Mouse (Mus musculus): ENCODE measurements around the gene Ago3. TPM values are rescaled to one million over a fixed set of nuclear protein-coding genes. Genes with fewer than 3 reads are reported as not detected.
A peak's percentile ranks its signal among the peaks of the same experiment; 100 is the strongest.

Gene Ago3
- 10 to 100 TPM; 11.1 to 18.3 TPM for total RNA-seq (2021)
- long read RNA-seq, experiment 1, partial matches to known transcripts: 2 of 6 reads
- long read RNA-seq, experiment 1, other reads (novel, unspliced or antisense): 4 of 6 reads
- long read RNA-seq, experiment 2, partial matches to known transcripts: 0 of 4 reads
- long read RNA-seq, experiment 2, other reads (novel, unspliced or antisense): 4 of 4 reads

DNA sequence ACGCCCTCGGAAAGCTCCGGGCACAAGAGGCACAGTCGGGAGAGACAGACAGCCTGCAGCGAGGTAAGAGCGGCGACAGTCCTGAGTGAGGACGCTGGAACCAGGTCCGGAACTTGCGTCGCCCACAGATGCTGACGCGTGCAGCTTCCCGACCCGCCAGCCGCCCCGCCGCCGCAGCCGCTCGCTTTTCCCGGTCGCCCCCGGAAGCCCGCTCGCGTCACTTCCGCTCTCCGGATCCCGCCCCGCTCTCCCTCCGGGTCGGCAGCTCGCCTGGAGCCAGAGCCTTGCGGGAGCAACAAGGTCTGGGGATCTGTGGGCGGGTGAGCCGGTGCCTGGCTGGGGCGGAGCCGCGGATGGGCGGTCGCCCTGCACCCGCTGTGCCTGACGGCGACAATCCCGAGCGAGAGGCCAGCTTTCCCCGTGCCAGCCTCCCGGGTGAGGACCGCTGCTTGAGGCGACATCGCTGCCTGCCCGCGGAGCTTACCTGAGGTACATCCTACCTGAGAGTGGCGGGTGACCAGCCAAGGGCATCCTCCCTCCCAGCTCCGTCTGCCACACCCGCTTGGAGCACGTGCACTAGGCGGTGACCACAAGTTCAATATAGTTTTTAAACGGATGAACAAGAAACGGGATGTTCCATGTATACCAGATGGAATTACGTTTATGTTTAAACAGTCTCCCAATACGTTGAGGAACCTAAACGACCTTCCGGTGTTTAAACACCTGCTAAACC is at the start of gene Ago3:
Ago3 (minus strand) TSS at position 210 of the 733 bp plus-strand sequence.
- DNase-seq: peak; percentile 98

DNA sequence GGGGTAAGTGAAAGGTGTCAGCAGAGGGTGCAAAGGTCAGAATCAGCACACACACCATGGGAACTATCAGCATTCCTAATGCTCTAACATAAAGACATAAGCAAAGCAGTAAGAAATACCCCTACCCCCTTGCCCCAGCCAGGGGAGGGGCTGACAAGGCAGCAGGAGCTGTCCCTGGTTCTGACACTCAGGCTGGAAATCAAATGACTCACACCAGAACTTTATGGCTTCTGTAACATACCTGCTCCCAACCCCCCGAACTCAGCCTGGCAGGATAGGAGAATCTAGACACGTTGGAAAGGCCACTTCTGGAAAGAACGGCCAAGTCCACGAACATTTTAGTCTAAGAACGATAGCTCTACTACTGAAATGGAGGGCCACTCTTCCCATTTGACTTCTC is 43.7 kb upstream of the Ago3 start:
- no peak for DNase-seq

DNA sequence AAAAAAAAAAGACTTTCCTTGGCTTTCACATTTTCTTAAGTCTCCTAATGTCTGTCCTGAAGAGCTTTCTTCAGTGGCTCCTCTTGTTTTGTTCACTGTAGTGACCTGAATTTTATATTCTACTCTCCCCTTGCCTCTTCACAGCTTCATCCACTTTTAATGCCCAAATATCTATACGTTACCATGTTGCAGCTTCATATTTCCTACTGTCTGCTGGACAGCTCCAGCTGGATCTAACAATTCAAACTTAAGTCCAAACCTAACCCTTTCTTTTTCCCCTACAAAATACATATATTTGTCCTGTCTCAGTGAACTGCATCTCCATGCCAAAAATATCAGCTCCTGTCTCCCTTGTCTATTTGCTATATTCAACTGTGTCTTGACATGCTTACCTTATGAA is 40.0 kb upstream of the Ago3 start:
- no peak for DNase-seq

DNA sequence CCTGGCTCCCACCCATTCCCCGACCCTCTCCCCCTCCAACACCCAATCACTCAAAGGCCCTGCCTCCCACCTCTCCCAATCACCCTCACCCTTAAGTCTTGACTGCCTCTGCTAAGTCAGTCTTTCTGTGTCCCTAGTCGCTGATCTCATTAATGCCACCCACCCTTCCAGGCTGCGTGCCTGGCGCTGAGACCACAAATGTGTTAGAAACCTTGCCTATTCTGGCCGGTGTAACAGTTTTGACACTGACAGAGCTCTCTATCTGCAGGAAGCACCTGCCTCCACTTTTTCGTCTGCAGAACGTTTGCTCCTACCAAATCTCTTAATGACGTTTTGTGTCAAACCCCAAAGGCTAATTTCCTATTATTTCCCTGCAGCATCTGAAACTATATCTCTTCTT is 39.6 kb upstream of the Ago3 start:
- no peak for DNase-seq

DNA sequence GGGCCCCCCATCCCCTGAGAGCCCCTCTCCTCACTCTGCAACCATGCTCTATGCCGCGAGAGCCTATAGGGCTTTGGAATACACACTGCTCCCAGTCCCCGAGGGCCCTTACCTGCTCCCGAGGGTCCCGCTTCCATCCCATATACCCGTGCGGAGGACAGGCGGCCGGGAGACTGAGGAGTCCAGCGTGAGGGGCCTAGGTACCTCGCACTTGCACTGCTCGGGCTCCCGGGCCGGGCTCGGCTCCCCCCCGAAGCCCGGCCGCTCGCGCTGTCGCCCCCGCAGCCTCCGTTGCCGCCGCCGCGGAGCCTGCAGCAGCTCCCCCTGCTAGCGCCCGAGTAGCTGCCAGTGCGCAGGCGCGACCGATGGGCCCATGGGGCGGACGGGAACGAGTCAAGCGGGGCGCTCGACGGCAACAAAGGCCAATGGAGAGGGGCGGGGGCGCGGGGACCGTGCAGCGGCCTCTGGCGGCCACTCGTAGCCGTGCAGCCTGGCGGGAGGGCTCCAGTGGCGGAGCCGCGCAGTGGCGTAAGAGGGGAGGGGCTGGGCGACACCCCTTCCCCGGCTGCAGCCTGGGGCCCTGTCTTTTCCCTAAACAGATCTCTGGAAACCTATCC is 39.0 kb upstream of the Ago3 start, which contains the start of gene Ago1:
Ago1 (minus strand) TSS at position 299 of the 617 bp plus-strand sequence.
- DNase-seq: peak; percentile 98

DNA sequence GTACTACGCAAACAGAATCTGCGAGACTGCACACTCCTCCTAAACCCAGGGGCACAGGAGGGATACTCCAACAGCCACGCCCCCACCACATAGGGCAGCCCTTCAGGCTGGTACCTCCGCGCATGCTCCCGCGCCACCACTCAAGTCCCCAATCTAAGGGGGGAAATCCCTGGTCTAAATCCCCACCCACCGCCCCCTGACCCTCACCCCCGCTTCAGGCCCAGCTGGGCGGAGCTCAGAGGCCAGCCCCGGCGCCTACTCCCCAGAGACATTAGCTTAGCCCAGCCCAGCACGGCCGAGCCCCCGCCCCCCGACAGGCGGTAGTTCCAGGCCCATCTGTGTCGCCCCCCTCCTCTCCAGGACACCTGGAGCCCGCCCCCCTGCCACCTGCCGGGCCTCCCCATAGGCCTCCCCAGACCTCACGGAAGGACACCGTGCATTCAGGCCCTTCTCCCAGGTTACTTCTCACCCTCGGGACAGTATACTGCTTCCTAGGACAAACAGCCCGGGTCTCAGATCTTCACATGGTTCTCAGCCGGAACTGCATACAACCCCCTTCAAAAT is 38.4 kb upstream of the Ago3 start:
- DNase-seq: peak; percentile 77

DNA sequence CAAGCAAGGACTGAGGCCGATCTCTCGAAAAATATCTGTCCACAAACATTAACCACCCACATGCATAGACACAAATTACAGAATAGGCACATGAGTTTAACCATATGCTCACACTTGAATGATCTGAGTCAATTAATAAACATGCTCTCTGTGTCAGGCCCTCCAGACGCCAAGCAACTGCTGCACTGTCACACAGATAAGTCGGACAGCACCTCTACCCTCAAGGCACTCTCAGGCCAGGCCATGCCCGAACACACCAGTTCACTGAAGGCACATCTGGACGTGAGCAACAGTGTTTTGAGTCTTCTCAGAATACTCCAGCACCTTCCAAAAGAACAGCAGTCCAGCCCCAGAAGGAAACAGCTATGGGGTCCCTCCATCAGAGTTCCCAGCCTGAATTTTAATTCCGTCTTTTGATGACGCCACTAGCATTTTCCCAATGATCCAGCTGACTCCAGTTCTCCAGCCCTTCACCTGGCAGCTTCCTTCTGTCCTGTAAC is 36.9 kb upstream of the Ago3 start:
- no peak for DNase-seq

DNA sequence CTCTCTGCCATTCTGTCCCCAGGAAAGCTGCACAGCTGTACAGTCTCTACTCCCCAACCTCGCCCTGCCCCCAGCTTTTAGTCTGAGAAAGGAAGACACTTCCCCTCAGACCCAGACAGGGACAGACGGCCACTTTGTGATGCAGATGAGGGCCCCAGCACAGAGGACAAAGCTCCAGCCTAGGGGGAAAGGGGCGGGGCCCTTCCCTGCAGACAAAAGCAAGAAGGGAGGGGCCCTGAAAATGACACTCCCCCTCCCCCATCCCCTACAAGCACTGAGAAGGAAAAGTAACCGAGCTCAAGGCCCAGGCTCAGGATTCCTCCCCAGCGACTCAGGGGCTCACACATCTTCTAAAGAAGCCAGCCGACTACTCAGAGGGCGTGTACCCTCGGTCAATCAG is 36.5 kb upstream of the Ago3 start:
- DNase-seq: peak; percentile 28

DNA sequence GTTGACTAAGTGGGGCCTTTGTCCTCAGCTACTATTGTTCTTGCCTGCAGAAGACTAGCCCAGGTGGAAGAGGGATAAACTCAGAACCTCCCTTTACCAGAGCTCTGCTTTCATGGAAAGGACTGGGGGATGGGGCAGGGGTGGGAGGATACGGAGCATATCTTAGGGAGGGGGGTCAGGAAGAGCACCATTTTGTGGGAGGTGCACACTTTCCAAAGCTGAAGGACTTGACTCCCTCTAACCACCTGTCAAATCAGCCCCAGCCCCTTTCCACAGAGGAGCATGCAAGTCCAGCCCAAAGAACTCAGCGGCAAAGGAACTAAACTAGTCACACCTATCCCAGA is 35.5 kb upstream of the Ago3 start:
- no peak for DNase-seq

DNA sequence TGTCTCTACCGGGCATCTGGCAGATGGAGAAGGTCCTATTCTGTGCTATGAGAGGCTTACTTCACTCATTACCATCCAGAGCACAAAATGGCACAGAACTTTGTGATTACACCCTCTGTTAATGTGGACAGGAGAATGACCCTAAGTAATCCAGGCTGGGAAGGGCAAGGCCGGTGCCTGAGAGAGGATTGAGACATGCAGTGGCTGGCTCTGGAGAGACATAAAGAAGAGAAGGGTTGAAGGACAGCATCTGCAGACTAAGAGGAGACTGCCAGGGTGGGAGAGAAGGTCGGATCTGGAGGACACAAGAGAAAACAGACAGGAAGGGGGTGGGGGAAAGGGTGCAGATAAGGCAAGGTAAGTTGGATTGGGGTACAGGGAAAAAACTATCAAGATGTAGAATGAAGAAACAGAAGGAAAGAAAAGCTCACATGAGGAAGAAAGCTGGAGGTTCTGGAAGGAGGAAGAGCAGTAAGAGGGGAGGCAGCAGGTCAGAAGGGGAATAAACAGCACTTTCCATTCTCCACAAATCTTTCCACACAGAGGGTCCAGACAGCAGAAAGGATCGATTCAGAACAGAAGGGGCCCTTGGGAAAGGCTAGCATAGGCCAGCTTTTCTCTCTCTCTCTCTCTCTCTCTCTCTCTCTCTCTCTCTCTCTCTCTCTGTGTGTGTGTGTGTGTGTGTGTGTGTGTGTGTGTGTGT is 35.0 kb upstream of the Ago3 start:
- DNase-seq: no peak

DNA sequence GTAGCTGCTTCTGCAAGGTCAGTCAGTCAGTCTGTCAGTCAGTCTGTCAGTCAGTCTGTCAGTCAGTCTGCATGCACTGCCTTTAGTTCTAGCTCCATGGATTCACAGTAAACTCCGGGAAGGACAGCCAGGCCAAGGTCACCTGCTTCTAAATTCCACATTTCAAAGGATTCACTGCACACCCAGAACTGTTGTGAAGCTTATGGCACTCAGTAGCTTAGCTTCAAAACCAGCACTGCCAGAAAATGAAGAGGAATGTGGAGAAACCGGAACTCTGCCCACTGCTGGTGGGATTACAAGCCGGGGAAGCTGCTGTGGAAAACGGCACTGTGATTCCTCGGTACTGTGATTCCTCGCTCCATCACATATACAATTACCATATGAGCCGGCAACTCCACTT is 26.1 kb upstream of the Ago3 start:
- no peak for DNase-seq

DNA sequence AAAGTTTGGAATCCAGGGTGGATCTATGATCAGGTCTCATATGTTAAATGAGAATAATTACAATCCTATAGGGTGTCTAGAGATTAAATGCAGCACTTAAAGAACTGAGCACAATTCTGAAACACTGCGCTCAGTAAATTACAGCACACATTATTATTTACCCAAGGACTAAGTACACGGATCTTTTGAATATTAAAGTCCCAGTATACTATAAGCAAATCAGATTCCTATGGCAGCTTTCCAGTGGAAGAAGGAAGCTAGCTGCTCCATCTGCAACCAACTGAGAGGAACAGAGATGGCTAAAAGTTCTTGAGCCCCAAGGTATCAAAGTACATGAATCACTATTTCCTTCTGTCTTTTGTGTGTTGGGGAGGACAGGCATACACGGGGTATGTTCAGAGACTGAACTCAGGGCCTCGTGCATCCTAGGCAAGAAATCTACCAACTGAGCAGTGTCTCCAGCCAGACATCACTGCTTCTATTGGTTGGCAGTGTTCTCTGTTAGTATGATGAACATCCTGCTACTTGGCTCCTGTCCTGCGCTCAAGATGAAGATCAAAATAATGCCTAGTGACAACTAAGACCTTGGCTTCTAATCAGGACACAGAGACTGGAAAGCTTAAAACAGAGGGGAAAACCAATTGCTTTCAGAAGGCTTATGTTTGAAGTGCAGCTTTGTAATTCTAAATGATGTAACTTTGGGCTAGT is 25.3 kb upstream of the Ago3 start:
- no peak for DNase-seq

DNA sequence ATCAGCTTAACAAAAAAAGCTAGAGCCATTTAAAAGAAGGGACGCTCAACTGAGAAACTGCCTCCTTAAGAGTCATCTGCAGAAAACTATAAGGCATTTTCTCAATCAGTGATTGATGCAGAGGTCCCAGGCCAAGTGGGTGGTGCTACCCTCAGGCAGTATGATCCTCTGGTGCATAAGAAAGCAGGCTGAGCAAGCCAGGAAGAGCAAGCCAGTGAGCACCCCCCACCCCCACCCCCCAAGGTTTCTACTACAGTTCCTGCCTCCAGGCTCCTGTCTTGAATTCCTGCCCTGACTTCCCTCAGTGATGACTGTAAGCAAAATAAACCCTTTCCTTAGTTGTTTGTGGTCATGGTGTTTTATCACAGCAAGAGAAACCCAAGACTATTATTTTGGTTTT is 20.9 kb upstream of the Ago3 start:
- no peak for DNase-seq

DNA sequence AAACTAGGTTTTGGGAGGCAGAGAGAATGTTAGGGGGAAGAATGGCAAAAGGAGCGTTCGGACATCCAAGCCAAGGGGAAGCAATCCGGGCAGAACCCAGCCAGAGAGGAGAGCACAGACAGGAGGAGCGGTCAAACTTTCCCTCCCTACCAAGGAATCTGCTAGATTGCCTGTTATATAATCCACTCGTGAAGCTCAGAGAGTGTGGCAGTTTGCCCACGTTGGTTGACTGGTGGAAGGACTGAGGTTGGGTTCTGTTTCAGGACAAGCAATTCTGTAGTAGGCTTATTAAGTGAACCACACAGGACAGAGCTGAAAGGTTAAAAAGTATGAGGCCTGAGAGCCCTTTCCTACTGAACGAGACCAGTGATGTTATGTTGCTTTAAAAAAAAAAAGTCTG is 17.8 kb upstream of the Ago3 start:
- DNase-seq: no peak

DNA sequence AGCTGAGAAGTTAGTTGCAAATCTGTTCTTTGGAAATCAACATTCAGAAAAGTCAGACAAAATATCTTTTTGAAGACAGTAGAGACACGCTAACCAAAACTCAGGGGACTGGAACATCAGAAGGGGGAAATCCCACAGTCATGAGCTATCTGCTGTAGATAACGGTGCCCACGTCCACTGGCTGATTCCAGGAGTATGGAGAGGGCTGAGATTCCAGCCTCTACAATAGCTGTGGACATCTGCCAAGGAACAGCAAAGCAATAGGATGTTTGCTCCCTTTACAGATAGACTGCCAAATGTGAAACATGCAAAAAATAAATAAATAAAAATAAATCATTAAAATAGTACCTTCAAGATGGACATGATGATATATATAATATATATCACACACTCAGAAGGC is 15.2 kb upstream of the Ago3 start:
- no peak for DNase-seq

DNA sequence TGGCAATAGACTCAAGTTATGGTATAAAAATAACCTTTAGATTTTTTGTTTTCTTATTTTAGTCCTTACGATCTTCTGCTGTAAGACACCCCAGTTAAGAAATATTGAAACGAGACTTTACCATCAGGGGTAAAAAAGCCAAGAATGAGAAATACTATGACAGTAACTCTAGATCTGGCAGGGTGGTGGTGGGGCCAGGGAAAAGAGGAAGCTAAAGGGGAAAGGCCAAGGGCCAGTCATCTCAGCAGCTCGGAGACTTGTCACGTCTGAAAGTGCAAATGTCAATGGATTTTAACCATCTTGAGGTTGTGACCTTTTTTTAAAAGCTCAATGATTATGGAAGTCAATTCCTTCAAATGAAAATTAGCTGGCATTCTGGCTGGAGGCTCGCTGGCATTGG is 8.9 kb upstream of the Ago3 start:
- no peak for DNase-seq

DNA sequence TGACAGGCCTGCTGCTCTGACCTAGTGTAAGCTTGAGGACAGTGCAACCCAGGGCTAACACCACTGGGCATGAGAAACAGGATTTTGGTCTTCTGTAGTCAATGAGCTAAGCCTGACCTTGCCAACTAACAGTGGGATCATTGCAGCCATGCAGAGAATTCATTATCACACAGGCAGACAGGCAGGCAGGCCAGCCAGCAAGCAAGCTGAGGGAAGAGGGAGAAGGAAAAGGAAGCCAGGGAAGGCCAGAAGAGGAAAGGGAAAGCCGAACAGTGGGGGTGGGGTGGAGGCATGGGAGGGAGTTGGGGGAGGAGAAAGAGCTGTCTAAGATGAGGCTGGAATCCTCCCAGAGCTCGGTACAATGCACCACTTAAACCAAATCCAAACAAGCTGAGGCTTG is 6.9 kb upstream of the Ago3 start:
- no peak for DNase-seq

DNA sequence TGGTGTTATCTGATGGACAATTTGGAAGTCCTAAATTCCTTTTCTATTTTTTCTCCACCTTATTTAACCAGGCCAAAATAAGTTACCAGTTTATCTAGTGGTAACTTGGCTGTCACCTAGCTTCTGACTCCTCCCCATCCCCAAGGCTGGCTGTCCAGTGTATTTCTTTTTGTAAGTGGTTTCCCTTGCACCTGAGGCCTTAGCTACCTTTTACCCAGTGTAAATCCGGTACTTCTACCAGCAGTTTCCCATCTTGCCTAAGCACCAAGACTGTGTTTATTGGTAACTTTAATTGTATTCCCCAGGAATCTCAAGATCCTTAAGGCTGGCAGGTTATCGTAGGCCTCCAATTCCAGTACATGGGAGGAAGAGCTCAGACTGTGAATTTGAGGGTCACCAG is 4.7 kb upstream of the Ago3 start:
- DNase-seq: no peak

DNA sequence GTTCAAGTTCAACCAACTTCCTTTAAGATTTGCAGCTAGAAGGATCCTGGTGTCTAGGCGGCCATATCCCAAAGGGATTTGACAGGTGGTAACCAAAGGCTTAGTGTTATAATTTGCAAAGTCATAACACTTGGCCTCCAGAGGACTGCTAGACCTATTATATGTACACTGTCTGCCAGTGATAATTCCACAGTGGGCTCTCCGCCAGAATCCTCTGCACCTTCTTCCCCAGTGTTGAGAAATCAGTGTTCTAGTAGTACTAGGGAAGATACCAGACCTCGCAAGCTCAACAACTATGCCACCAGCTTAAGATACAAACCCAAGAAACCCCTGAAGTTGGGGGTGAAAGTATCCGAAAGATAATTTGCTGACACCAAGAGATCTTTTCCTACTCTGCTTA is 3.8 kb upstream of the Ago3 start:
- DNase-seq: no peak

DNA sequence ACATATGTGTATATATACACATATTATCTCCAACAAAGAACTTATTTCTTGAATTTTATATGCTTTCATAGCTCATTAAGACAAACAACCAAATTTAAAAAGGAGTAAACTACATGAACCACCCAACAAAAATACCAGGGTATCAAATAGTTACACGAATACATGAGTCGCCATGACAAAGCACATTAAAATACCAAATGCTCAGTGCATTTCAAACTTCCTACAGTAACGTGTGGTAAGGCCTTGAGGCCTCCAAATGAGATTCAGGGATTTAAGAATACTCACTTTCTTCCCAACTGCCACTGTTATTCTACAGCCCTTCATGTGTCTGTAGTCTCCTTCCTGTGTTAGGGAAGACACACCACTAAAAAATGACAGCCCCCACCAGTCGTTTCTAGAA is 2.4 kb upstream of the Ago3 start:
- DNase-seq: no peak

DNA sequence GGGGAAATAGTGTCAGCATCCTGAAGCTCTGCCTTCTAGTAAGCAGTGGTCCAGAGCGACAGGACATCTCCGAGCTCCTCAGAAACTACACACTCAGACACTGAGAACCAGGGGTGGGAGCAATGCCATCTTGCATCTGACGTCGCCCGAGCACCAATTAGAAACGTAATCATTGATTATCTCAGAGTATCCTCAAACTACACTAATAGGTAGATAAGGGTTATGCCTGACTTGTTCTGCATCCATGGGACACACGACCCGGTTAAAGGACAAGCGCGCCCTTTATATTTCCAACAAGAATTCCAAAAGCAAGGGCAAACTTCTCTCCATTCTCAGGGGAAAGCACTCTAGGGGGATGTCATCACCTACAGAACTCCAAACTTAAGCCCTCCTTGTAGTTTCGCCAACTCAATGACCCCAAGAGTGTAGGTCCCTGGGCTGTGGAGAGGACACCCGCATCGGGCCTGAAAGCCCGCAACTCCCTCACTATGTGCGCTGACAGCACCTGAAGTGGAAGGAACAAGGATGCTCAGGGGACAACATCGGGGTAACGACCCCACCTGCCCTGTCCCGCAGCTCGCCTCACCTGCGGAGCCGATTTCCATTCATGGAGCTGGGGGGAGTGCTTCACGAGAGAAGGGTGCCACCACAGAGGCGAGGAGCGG is 542 bp downstream of the Ago3 start:
- peak; percentile 13 for DNase-seq

DNA sequence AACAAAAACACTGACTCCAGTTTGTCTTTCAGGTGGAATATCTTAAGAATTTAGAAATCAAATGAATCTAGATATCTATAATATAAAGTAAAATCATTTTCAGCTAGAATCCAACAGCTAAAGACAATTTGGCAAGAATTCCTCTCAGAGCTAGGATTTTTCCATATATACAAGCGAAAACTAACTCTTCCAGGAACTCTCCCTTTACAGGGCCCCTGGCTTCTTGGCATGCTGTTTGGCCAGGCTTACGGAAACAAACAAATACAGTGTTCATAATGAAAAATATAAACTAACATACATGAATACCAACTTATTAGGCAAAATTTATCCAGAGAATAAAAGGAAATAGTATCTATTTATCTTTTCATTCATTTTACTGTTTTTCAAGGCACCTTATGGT is 5.5 kb downstream of the Ago3 start:
- no peak for DNase-seq

All from adrenal gland, postnatal 10 days (tissue).